Mouse (Mus musculus) forebrain, embryonic 15.5 days (tissue): ENCODE measurements around the gene Cycs. TPM values are rescaled to one million over a fixed set of nuclear protein-coding genes. Genes with fewer than 3 reads are reported as not detected.

Experiments
- ATAC-seq: fragments of 200-750 bp; cut with Nextera tagmentation; replicated peaks from 2 replicates; pipeline ENCODE4 v1.8.0; 2017; ENCODE audit warnings: mild to moderate bottlenecking, moderate TSS enrichment, moderate library complexity
- H3K27ac ChIP-seq: fragments of 300-500 bp; sonication (generic); replicated peaks from 2 replicates; pipeline ENCODE4 v1.5.1; 2015; ENCODE audit warnings: mild to moderate bottlenecking, inconsistent platforms
- H3K27me3 ChIP-seq: fragments of 300-500 bp; sonication (generic); 2 replicates; pipeline ENCODE4 v1.6.1; 2015; ENCODE audit warnings: inconsistent platforms
- H3K36me3 ChIP-seq: fragments of 300-500 bp; sonication (generic); 2 replicates; pipeline ENCODE4 v1.6.1; 2015; ENCODE audit warnings: mild to moderate bottlenecking, inconsistent platforms
- H3K4me1 ChIP-seq: fragments of 300-500 bp; sonication (generic); 2 replicates; pipeline ENCODE4 v1.6.1; 2015; ENCODE audit warnings: inconsistent platforms
- H3K4me2 ChIP-seq: fragments of 300-500 bp; sonication (generic); replicated peaks from 2 replicates; pipeline ENCODE4 v1.6.1; 2015; ENCODE audit warnings: mild to moderate bottlenecking, inconsistent platforms
- H3K4me3 ChIP-seq: fragments of 300-500 bp; sonication (generic); 2 replicates; pipeline ENCODE4 v1.5.1; 2015; ENCODE audit warnings: mild to moderate bottlenecking, inconsistent platforms
- H3K9ac ChIP-seq: fragments of 300-500 bp; sonication (generic); replicated peaks from 2 replicates; pipeline ENCODE4 v1.6.1; 2015; ENCODE audit warnings: mild to moderate bottlenecking, inconsistent platforms
- H3K9me3 ChIP-seq: fragments of 300-500 bp; sonication (generic); 2 replicates; pipeline ENCODE4 v1.6.1; 2016; ENCODE audit warnings: inconsistent platforms
- WGBS: fragments of 180-500 bp; shearing (Covaris S2); methylation state at CpG from one replicate; pipeline ENCODE4 v1.1.7; 2015; ENCODE audit warnings: mixed read lengths; 5-methylcytosine and 5-hydroxymethylcytosine counted together
- microRNA-seq: library from miRNA; unstranded; fragments of <30 nt; microRNA quantifications from one replicate; pipeline ENCODE4, GENCODE M21; 2016
- polyA plus RNA-seq: library from polyadenylated mRNA; unstranded; fragments of >200 nt; fragmentation: Nextera tagmentation; extraction: Ambion mirVana; gene quantifications from 2 replicates; pipeline ENCODE4 v1.2.1, GENCODE M21; 2015

Cycs gene
- polyA plus RNA-seq, 1 experiment from 2014 or later: 64.4 TPM

GRCm38 (mm10) chr6:50518371-50518770, 48.0 kb downstream of the Cycs start:
- Histone ChIP-seq H3K4me1 (no peaks in the 10 kb centered on the region), H3K9ac (no peak overlapping the region), H3K36me3 (no peaks in the 10 kb centered on the region), H3K27ac (no peak overlapping the region), H3K9me3 (no peaks in the 10 kb centered on the region), H3K4me3 (no peak overlapping the region), H3K27me3 (no peaks in the 10 kb centered on the region), H3K4me2 (no peak overlapping the region)
- no peak for ATAC-seq
- WGBS: 86% methylated on average over 5 of the region's 5 CpGs

Small RNA genes within 50 kb of the gene (microRNA-seq; reads per million reads assigned to microRNA genes)
- gene Mir6371: not detected

Other genes starting within 250 kb of the Cycs start
- 3.6 and 5.0 TPM in 2 replicates for gene Osbpl3, start 110.3 kb downstream of the Cycs start, polyA plus RNA-seq
- gene 4921507P07Rik, start 30.1 kb upstream of the Cycs start, polyA plus RNA-seq: 0.95 and 1.3 TPM in 2 replicates
- 1.0 TPM in 1 of 2 replicates, not detected in the other for gene Npvf, start 87.9 kb upstream of the Cycs start, polyA plus RNA-seq